Mouse (Mus musculus) kidney, embryonic 14.5 days (tissue): Measurements from ENCODE around the gene Myo10. TPM values are rescaled to one million over a fixed set of nuclear protein-coding genes. Genes with fewer than 3 reads are reported as not detected.

Source experiments
- ATAC-seq: fragments of 200-750 bp; cut with Nextera tagmentation; 2 replicates; pipeline ENCODE4 v1.8.0; 2017; ENCODE audit warnings: moderate number of reproducible peaks, mild to moderate bottlenecking, moderate TSS enrichment, moderate library complexity; ENCODE audit not compliant: low FRiP score, low TSS enrichment
- H3K27ac ChIP-seq: fragments of 300-500 bp; sonication (generic); 2 replicates; pipeline ENCODE4 v1.5.1; 2014; ENCODE audit warnings: low read depth, mild to moderate bottlenecking, low read length, moderate library complexity, mixed read lengths
- H3K27me3 ChIP-seq: fragments of 300-500 bp; sonication (generic); 2 replicates; pipeline ENCODE4 v1.6.1; 2014; ENCODE audit warnings: mild to moderate bottlenecking, low read length; ENCODE audit not compliant: control insufficient read depth, insufficient read depth
- H3K36me3 ChIP-seq: fragments of 300-500 bp; sonication (generic); 2 replicates; pipeline ENCODE4 v1.6.1; 2014; ENCODE audit warnings: low read length, mixed read lengths; ENCODE audit not compliant: control insufficient read depth, insufficient read depth
- H3K4me1 ChIP-seq: fragments of 300-500 bp; sonication (generic); 2 replicates; pipeline ENCODE4 v1.6.1; 2014; ENCODE audit warnings: low read length, mixed read lengths; ENCODE audit not compliant: control insufficient read depth, insufficient read depth
- H3K4me2 ChIP-seq: fragments of 300-500 bp; sonication (generic); replicated peaks from 2 replicates; pipeline ENCODE4 v1.6.1; 2014; ENCODE audit warnings: low read depth, mild to moderate bottlenecking, low read length
- H3K4me3 ChIP-seq: fragments of 300-500 bp; sonication (generic); 2 replicates; pipeline ENCODE4 v1.5.1; 2014; ENCODE audit warnings: mild to moderate bottlenecking, low read length
- H3K9ac ChIP-seq: fragments of 300-500 bp; sonication (generic); 2 replicates; pipeline ENCODE4 v1.6.1; 2014; ENCODE audit warnings: low read depth, mild to moderate bottlenecking, low read length, moderate library complexity
- H3K9me3 ChIP-seq: fragments of 300-500 bp; sonication (generic); 2 replicates; pipeline ENCODE4 v1.6.1; 2016; ENCODE audit warnings: low read length; ENCODE audit not compliant: control insufficient read depth
- WGBS: fragments of 180-500 bp; shearing (Covaris S2); extraction: QIAGEN DNeasy Blood & Tissue Kit; methylation state at CpG from one replicate; pipeline ENCODE4 v1.1.7; 2014; 5-methylcytosine and 5-hydroxymethylcytosine counted together
- polyA plus RNA-seq: library from polyadenylated mRNA; unstranded; fragments of >200 nt; fragmentation: Nextera tagmentation; extraction: Ambion mirVana; gene quantifications from 2 replicates; pipeline ENCODE4 v1.2.1, GENCODE M21; 2014

Gene Myo10
- polyA plus RNA-seq, 1 experiment from 2014 or later: 52.2 TPM

GRCm38 (mm10) chr15:25752597-25752996 lies 130.3 kb downstream of the Myo10 start:
- Histone ChIP-seq H3K27me3 (no peaks in the 10 kb centered on the region), H3K4me3 (no peak overlapping the region), H3K9me3 (no peaks in the 10 kb centered on the region; the same call in 1 of the 2 replicates), H3K36me3 (peaks cover 19% of the 10 kb centered on the region; the same call in 1 of the 2 replicates), H3K27ac (no peak overlapping the region), H3K4me1 (no peaks in the 10 kb centered on the region), H3K9ac (no peak overlapping the region), H3K4me2 (no peak overlapping the region)
- no peak for ATAC-seq
- WGBS: 72% methylated on average over 1 of the region's 1 CpGs

GRCm38 (mm10) chr15:25753003-25753402 lies 130.7 kb downstream of the Myo10 start:
- peaks cover 17% of the 10 kb centered on the region; the same call in 1 of the 2 replicates for H3K36me3 ChIP-seq
- H3K9me3 ChIP-seq: no peaks in the 10 kb centered on the region; the same call in 1 of the 2 replicates
- H3K27me3 ChIP-seq: no peaks in the 10 kb centered on the region
- 55% methylated on average over 9 of the region's 9 CpGs for WGBS
- H3K4me3 ChIP-seq: no peak overlapping the region
- H3K4me1 ChIP-seq: no peaks in the 10 kb centered on the region
- H3K27ac ChIP-seq: no peak overlapping the region
- no peak for ATAC-seq
- no peak overlapping the region for H3K9ac ChIP-seq
- no peak overlapping the region for H3K4me2 ChIP-seq

- H3K4me2 ChIP-seq: no peak overlapping the region
- H3K27ac ChIP-seq: no peak overlapping the region
- H3K27me3 ChIP-seq: no peaks in the 10 kb centered on the region
- no peak for ATAC-seq
- H3K9ac ChIP-seq: no peak overlapping the region
- H3K36me3 ChIP-seq: peaks cover 10% of the 10 kb centered on the region; the same call in 1 of the 2 replicates
- H3K9me3 ChIP-seq: no peaks in the 10 kb centered on the region; the same call in 1 of the 2 replicates
- H3K4me3 ChIP-seq: no peak overlapping the region
- no peaks in the 10 kb centered on the region for H3K4me1 ChIP-seq
These were observed 131.6 kb downstream of the Myo10 start for GRCm38 (mm10) chr15:25753878-25754277.

- Histone ChIP-seq H3K27me3 (no peaks in the 10 kb centered on the region), H3K4me2 (no peak overlapping the region), H3K27ac (no peak overlapping the region), H3K4me3 (no peak overlapping the region), H3K9ac (no peak overlapping the region), H3K9me3 (no peaks in the 10 kb centered on the region; the same call in 1 of the 2 replicates), H3K36me3 (peaks cover 10% of the 10 kb centered on the region; the same call in 1 of the 2 replicates), H3K4me1 (no peaks in the 10 kb centered on the region)
- WGBS: 37% methylated on average over 13 of the region's 13 CpGs
- ATAC-seq: no peak
These were observed 132.1 kb downstream of the Myo10 start for GRCm38 (mm10) chr15:25754342-25754951.

GRCm38 (mm10) chr15:25755536-25755935 lies 133.2 kb downstream of the Myo10 start:
- H3K4me1 ChIP-seq: no peaks in the 10 kb centered on the region
- WGBS: 55% methylated on average over 6 of the region's 6 CpGs
- H3K36me3 ChIP-seq: peaks cover 13% of the 10 kb centered on the region; the same call in 1 of the 2 replicates
- H3K27me3 ChIP-seq: no peaks in the 10 kb centered on the region
- no peaks in the 10 kb centered on the region; the same call in 1 of the 2 replicates for H3K9me3 ChIP-seq
- H3K4me2 ChIP-seq: no peak overlapping the region
- H3K4me3 ChIP-seq: no peak overlapping the region
- H3K27ac ChIP-seq: no peak overlapping the region
- no peak for ATAC-seq
- no peak overlapping the region for H3K9ac ChIP-seq

GRCm38 (mm10) chr15:25756072-25756471 lies 133.7 kb downstream of the Myo10 start:
- no peak overlapping the region for H3K27ac ChIP-seq
- ATAC-seq: no peak
- H3K36me3 ChIP-seq: peaks cover 8% of the 10 kb centered on the region; the same call in 1 of the 2 replicates
- H3K9ac ChIP-seq: no peak overlapping the region
- H3K4me2 ChIP-seq: no peak overlapping the region
- H3K27me3 ChIP-seq: no peaks in the 10 kb centered on the region
- H3K4me1 ChIP-seq: no peaks in the 10 kb centered on the region
- no peaks in the 10 kb centered on the region; the same call in 1 of the 2 replicates for H3K9me3 ChIP-seq
- no peak overlapping the region for H3K4me3 ChIP-seq
- WGBS: 60% methylated on average over 3 of the region's 3 CpGs

- peak overlapping the region; percentile 74 for H3K27ac ChIP-seq
These were observed 135.7 kb downstream of the Myo10 start for GRCm38 (mm10) chr15:25758037-25758436.

GRCm38 (mm10) chr15:25758500-25759086 lies 136.3 kb downstream of the Myo10 start:
- peak; percentile 78 for ATAC-seq
- no peak overlapping the region; the same call in 1 of the 2 replicates for H3K4me2 ChIP-seq
- peaks cover 12% of the 10 kb centered on the region; the same call in 1 of the 2 replicates for H3K36me3 ChIP-seq
- WGBS: 61% methylated on average over 15 of the region's 15 CpGs
- H3K9ac ChIP-seq: no peak overlapping the region
- H3K27me3 ChIP-seq: no peaks in the 10 kb centered on the region
- H3K27ac ChIP-seq: peak overlapping the region; percentile 74; the same call in 1 of the 2 replicates
- no peaks in the 10 kb centered on the region; the same call in 1 of the 2 replicates for H3K4me1 ChIP-seq
- no peak overlapping the region for H3K4me3 ChIP-seq
- H3K9me3 ChIP-seq: no peaks in the 10 kb centered on the region; the same call in 1 of the 2 replicates

More at GRCm38 (mm10) chr15:25758037-25758436, 135.7 kb downstream of the Myo10 start:
- Histone ChIP-seq H3K9ac (no peak overlapping the region), H3K4me2 (no peak overlapping the region), H3K4me1 (no peaks in the 10 kb centered on the region; the same call in 1 of the 2 replicates), H3K4me3 (no peak overlapping the region), H3K9me3 (no peaks in the 10 kb centered on the region; the same call in 1 of the 2 replicates), H3K36me3 (peaks cover 8% of the 10 kb centered on the region; the same call in 1 of the 2 replicates), H3K27me3 (no peaks in the 10 kb centered on the region)
- no peak for ATAC-seq
- WGBS: 58% methylated on average over 10 of the region's 10 CpGs

GRCm38 (mm10) chr15:25760304-25760703 lies 138.0 kb downstream of the Myo10 start:
- peaks cover 4% of the 10 kb centered on the region; the same call in 1 of the 2 replicates for H3K4me1 ChIP-seq
- 87% methylated on average over 5 of the region's 5 CpGs for WGBS
- H3K9ac ChIP-seq: no peak overlapping the region
- H3K4me2 ChIP-seq: no peak overlapping the region
- no peaks in the 10 kb centered on the region; the same call in 1 of the 2 replicates for H3K9me3 ChIP-seq
- H3K27ac ChIP-seq: no peak overlapping the region
- peaks cover 16% of the 10 kb centered on the region; the same call in 1 of the 2 replicates for H3K36me3 ChIP-seq
- no peak for ATAC-seq
- no peak overlapping the region for H3K4me3 ChIP-seq
- H3K27me3 ChIP-seq: no peaks in the 10 kb centered on the region
